Mouse (Mus musculus) myocyte (in vitro differentiated cells): ENCODE measurements around the gene Dyx1c1.

Experiments used
- CEBPB ChIP-seq: IDR thresholded peaks from 2 replicates; pipeline ENCODE4 v1.6.1; 2011; ENCODE audit warnings: mild to moderate bottlenecking, moderate library complexity; ENCODE audit not compliant: poor library complexity, insufficient read depth, severe bottlenecking
- E2F4 ChIP-seq: IDR thresholded peaks from one replicate; pipeline ENCODE4 v1.6.1; 2011; ENCODE audit warnings: mild to moderate bottlenecking, control low read depth, moderate library complexity; ENCODE audit not compliant: insufficient read depth
- MAX ChIP-seq: IDR thresholded peaks from one replicate; pipeline ENCODE4 v1.6.1; 2011; ENCODE audit warnings: low read depth, mild to moderate bottlenecking, control low read depth
- POLR2A ChIP-seq: IDR thresholded peaks from one replicate; pipeline ENCODE4 v1.6.1; 2011; ENCODE audit warnings: low read depth, mild to moderate bottlenecking, control low read depth, moderate library complexity; ENCODE audit not compliant: insufficient read length
- TCF12 ChIP-seq: IDR thresholded peaks from one replicate; pipeline ENCODE4 v1.6.1; 2011; ENCODE audit warnings: mild to moderate bottlenecking, control low read depth; ENCODE audit not compliant: poor library complexity, insufficient read depth, severe bottlenecking
- USF1 ChIP-seq: IDR thresholded peaks from one replicate; pipeline ENCODE4 v1.6.1; 2011; ENCODE audit warnings: low read depth, mild to moderate bottlenecking, control low read depth, moderate library complexity

DNA sequence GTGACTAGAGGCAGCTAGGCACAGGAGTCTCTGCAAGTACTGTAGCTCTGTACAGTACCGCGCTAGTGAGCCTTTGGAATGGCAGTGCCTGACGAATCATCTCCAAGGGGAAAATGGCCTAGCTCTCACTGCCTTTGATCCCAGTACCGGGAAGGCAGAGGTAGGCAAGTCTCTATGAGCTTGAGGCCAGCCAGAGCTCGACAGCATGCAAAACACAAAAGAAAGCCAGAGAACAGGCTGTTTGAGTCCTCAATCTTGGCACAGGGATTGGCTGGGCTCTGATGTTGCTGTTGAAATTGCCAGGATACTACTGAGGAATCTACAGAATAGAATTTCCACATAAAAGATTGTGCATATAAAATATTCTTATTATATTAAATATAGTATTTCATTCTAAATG is 13.8 kb downstream of the Dyx1c1 start:
- no peak for TF ChIP-seq POLR2A
- TF ChIP-seq CEBPB, result no peak
- no peak for TF ChIP-seq USF1
- TF ChIP-seq MAX, result no peak
- no peak for TF ChIP-seq E2F4
- TF ChIP-seq TCF12, result no peak
